20 mouse cellular contexts compared by ENCODE assay signal in genomic region chr3:152231333-152232100, GRCm38 (mm10). TPM values are rescaled to one million over a fixed set of nuclear protein-coding genes. Genes with fewer than 3 reads are reported as not detected.
DNase-seq lines count a peak whose midpoint lies in the region; ATAC-seq and TF ChIP-seq lines count a peak whose summit lies in the region.
"Had no signal": no experiment of that assay in that cellular context is flagged by ENCODE, and none has a peak within 500 bp of the region (broad histone marks: within the 10 kb centered on the region; RNA-seq: fewer than 3 reads in every experiment).

No protein-coding gene starts in this region.

- peak; percentile 82 for ATAC-seq in liver, embryonic 11.5 days (replicated peaks; ENCODE audit: low FRiP score)
- ATAC-seq in intestine, embryonic 16.5 days, result 0 out of 2 replicates have a peak, but pooled peaks have one; percentile 25
- no peak for ATAC-seq in stomach, postnatal 0 days (ENCODE audit: low FRiP score, low TSS enrichment)

- H3K9ac ChIP-seq in heart, adult 2 months (ENCODE audit: low read depth, low read length), result no peak overlapping the region
- no peak overlapping the region for H3K9ac ChIP-seq in liver, embryonic 11.5 days (ENCODE audit: low read depth, low read length)
- no peak overlapping the region for H3K9ac ChIP-seq in intestine, embryonic 16.5 days (ENCODE audit: low read depth, low read length)
- no peak overlapping the region for H3K9ac ChIP-seq in stomach, postnatal 0 days (ENCODE audit: low read length)
- H3K9ac ChIP-seq: embryonic facial prominence, embryonic 13.5 days; forebrain, embryonic 12.5 days; limb, embryonic 13.5 days; neural tube, embryonic 13.5 days had no signal

- H3K79me2 ChIP-seq in heart, adult 2 months (replicated peaks; ENCODE audit: control insufficient read depth, insufficient read depth, low read length), result no peaks in the 10 kb centered on the region

- H3K9me3 ChIP-seq in heart, embryonic 10.5 days, result no peaks in the 10 kb centered on the region
- no peaks in the 10 kb centered on the region for H3K9me3 ChIP-seq in liver, embryonic 11.5 days (ENCODE audit: control insufficient read depth, low read length)
- no peaks in the 10 kb centered on the region for H3K9me3 ChIP-seq in intestine, embryonic 16.5 days (ENCODE audit: control insufficient read depth, low read length)
- no peaks in the 10 kb centered on the region for H3K9me3 ChIP-seq in stomach, postnatal 0 days (ENCODE audit: control insufficient read depth, low read length)
- H3K9me3 ChIP-seq: embryonic facial prominence, embryonic 13.5 days; forebrain, embryonic 12.5 days; hindbrain, embryonic 10.5 days; limb, embryonic 13.5 days; neural tube, embryonic 13.5 days had no signal

- no peak overlapping the region for H3K4me2 ChIP-seq in liver, embryonic 11.5 days
- H3K4me2 ChIP-seq in intestine, embryonic 16.5 days (ENCODE audit: low read depth, low read length), result no peak overlapping the region
- H3K4me2 ChIP-seq in stomach, postnatal 0 days (replicated peaks; ENCODE audit: low read depth), result no peak overlapping the region
- H3K4me2 ChIP-seq: embryonic facial prominence, embryonic 13.5 days; forebrain, embryonic 12.5 days; limb, embryonic 13.5 days; neural tube, embryonic 13.5 days had no signal

- no peaks in the 10 kb centered on the region for H3K4me1 ChIP-seq in heart, adult 2 months (ENCODE audit: control insufficient read depth, insufficient read depth, low read length)
- H3K4me1 ChIP-seq in heart, embryonic 10.5 days, result no peaks in the 10 kb centered on the region
- no peaks in the 10 kb centered on the region for H3K4me1 ChIP-seq in liver, embryonic 11.5 days (replicated peaks; ENCODE audit: control insufficient read depth, insufficient read depth, low read length)
- H3K4me1 ChIP-seq in intestine, embryonic 16.5 days (ENCODE audit: control insufficient read depth, insufficient read depth, low read length), result peaks cover 2% of the 10 kb centered on the region; the same call in 1 of the 2 replicates
- no peaks in the 10 kb centered on the region for H3K4me1 ChIP-seq in stomach, postnatal 0 days (replicated peaks; ENCODE audit: control insufficient read depth, insufficient read depth)
- H3K4me1 ChIP-seq: embryonic facial prominence, embryonic 13.5 days; forebrain, embryonic 12.5 days; hindbrain, embryonic 10.5 days; limb, embryonic 13.5 days; neural tube, embryonic 13.5 days had no signal

- no peaks in the 10 kb centered on the region for H3K27me3 ChIP-seq in heart, adult 2 months (ENCODE audit: control insufficient read depth, insufficient read depth, low read length)
- H3K27me3 ChIP-seq in heart, embryonic 10.5 days (ENCODE audit: insufficient read depth, poor library complexity, severe bottlenecking), result no peaks in the 10 kb centered on the region
- H3K27me3 ChIP-seq in liver, embryonic 11.5 days (replicated peaks; ENCODE audit: control insufficient read depth, insufficient read depth, low read length), result no peaks in the 10 kb centered on the region
- no peaks in the 10 kb centered on the region for H3K27me3 ChIP-seq in intestine, embryonic 16.5 days (replicated peaks; ENCODE audit: control insufficient read depth, insufficient read depth, low read length)
- no peaks in the 10 kb centered on the region for H3K27me3 ChIP-seq in stomach, postnatal 0 days (ENCODE audit: control insufficient read depth, insufficient read depth, low read length)
- H3K27me3 ChIP-seq: embryonic facial prominence, embryonic 13.5 days; forebrain, embryonic 12.5 days; limb, embryonic 13.5 days; neural tube, embryonic 13.5 days had no signal

- TF ChIP-seq POLR2A in heart, adult 2 months (IDR thresholded peaks at IDR 0.05; ENCODE audit: insufficient read depth, low read depth, low read length), result no peak

- peaks cover 20% of the 10 kb centered on the region for H3K36me3 ChIP-seq in heart, adult 2 months (ENCODE audit: control insufficient read depth, insufficient read depth, low read length)
- H3K36me3 ChIP-seq in heart, embryonic 10.5 days, result peaks cover 94% of the 10 kb centered on the region
- peaks cover 26% of the 10 kb centered on the region for H3K36me3 ChIP-seq in liver, embryonic 11.5 days (ENCODE audit: control insufficient read depth, insufficient read depth, low read length)
- H3K36me3 ChIP-seq in intestine, embryonic 16.5 days (ENCODE audit: control insufficient read depth, insufficient read depth, low read length), result peaks cover 13% of the 10 kb centered on the region; the same call in 1 of the 2 replicates
- peaks cover 13% of the 10 kb centered on the region; the same call in 1 of the 2 replicates for H3K36me3 ChIP-seq in stomach, postnatal 0 days (ENCODE audit: control insufficient read depth, insufficient read depth, low read length)

- no peak for TF ChIP-seq EP300 in heart, adult 2 months (IDR thresholded peaks at IDR 0.05; ENCODE audit: insufficient read depth, low read depth, low read length)
- no peak for TF ChIP-seq EP300 in stomach, postnatal 0 days (optimal IDR thresholded peaks at IDR 0.05)

- 35% methylated on average over 6 of the region's 6 CpGs for WGBS in heart, adult 2 months
- WGBS in heart, embryonic 10.5 days, result 60% methylated on average over 6 of the region's 6 CpGs
- 65% methylated on average over 6 of the region's 6 CpGs for WGBS in liver, embryonic 11.5 days
- WGBS in intestine, embryonic 16.5 days, result 51% methylated on average over 6 of the region's 6 CpGs
- 49% methylated on average over 6 of the region's 6 CpGs for WGBS in stomach, postnatal 0 days

- H3K27ac ChIP-seq in heart, adult 2 months, result no peak overlapping the region
- no peak overlapping the region for H3K27ac ChIP-seq in heart, embryonic 10.5 days
- no peak overlapping the region; the same call in 1 of the 2 replicates for H3K27ac ChIP-seq in liver, embryonic 11.5 days (ENCODE audit: low read depth, low read length)
- no peak overlapping the region for H3K27ac ChIP-seq in intestine, embryonic 16.5 days (ENCODE audit: low read length)
- H3K27ac ChIP-seq in stomach, postnatal 0 days (replicated peaks), result no peak overlapping the region
- H3K27ac ChIP-seq: embryonic facial prominence, embryonic 13.5 days; forebrain, embryonic 12.5 days; gastrocnemius, adult 2 months; hindbrain, embryonic 10.5 days; limb, embryonic 13.5 days; neural tube, embryonic 13.5 days had no signal

- TF ChIP-seq CTCF in heart, adult 2 months (IDR thresholded peaks at IDR 0.05), result 0 out of 2 replicates have a peak, but pooled peaks have one; percentile 10
- peak; percentile 9; the same call in 1 of the 2 replicates for TF ChIP-seq CTCF in stomach, postnatal 0 days (IDR thresholded peaks at IDR 0.05; ENCODE audit: low read depth)

- intact Hi-C loops in heart, adult 2 months (cut with DNase I), result no loop called here

- H3K4me3 ChIP-seq in heart, adult 2 months, result no peak overlapping the region
- H3K4me3 ChIP-seq in heart, embryonic 10.5 days, result no peak overlapping the region
- H3K4me3 ChIP-seq in liver, embryonic 11.5 days (ENCODE audit: low read depth, low read length), result no peak overlapping the region
- no peak overlapping the region for H3K4me3 ChIP-seq in intestine, embryonic 16.5 days (ENCODE audit: low read length)
- no peak overlapping the region for H3K4me3 ChIP-seq in stomach, postnatal 0 days (ENCODE audit: low read depth, low read length)
- H3K4me3 ChIP-seq: embryonic facial prominence, embryonic 13.5 days; forebrain, embryonic 12.5 days; gastrocnemius, adult 2 months; hindbrain, embryonic 10.5 days; limb, embryonic 13.5 days; neural tube, embryonic 13.5 days had no signal

- no peak for DNase-seq in heart, adult 2 months
- DNase-seq in heart, embryonic 10.5 days (ENCODE audit: low spot score), result no peak
- DNase-seq in liver, embryonic 11.5 days (ENCODE audit: low spot score), result no peak
- DNase-seq in liver, result no peak
- DNase-seq in stomach, postnatal 0 days (ENCODE audit: low spot score), result no peak
- no peak for DNase-seq in layer of hippocampus, adult 9-10 months (ENCODE audit: low spot score)
- no peak for DNase-seq in adrenal gland, postnatal 10 days
- DNase-seq: cerebellum, adult 11-12 months; gastrocnemius, adult 2 months; kidney, postnatal 4 days; lung, postnatal 36 days; retina, postnatal 1 day; spleen, adult 18-20 months; thymus, postnatal 25 days had no signal

RNA-seq across cellular contexts. Expression of gene Fubp1, which starts 21.3 kb away (rescaled TPM):
- total RNA-seq in heart, adult 2 months (2021), result 10 to 100 TPM; 54.2 to 58.0 TPM
- polyA plus RNA-seq in heart, adult 2 months (2012; rRNA removed), result 39.4 and 61.3 TPM in 2 replicates
- 179 and 249 TPM in 2 replicates for polyA plus RNA-seq in heart, embryonic 10.5 days (2016; fragmentation: Nextera tagmentation; extraction: Ambion mirVana)
- polyA plus RNA-seq in liver, embryonic 11.5 days (2014; fragmentation: Nextera tagmentation; extraction: Ambion mirVana), result 234 and 253 TPM in 2 replicates
- polyA plus RNA-seq in intestine, embryonic 16.5 days (2015; fragmentation: Nextera tagmentation; extraction: Ambion mirVana), result 143 and 157 TPM in 2 replicates
- 60.2 and 60.5 TPM in 2 replicates for polyA plus RNA-seq in stomach, postnatal 0 days (2015; fragmentation: Nextera tagmentation; extraction: Ambion mirVana)
- total RNA-seq in adrenal gland, postnatal 10 days (2021), result 100 to 1,000 TPM; 101 to 147 TPM

RNA-seq across cellular contexts. Expression of gene Dnajb4, which starts 21.4 kb away (rescaled TPM):
- 100 to 1,000 TPM in 1 of 2 experiments, 10 to 100 TPM in 1; 98.4 to 102 TPM for total RNA-seq in heart, adult 2 months (2021)
- 18.1 and 43.8 TPM in 2 replicates for polyA plus RNA-seq in heart, adult 2 months (2012; rRNA removed)
- 30.5 and 32.1 TPM in 2 replicates for polyA plus RNA-seq in heart, embryonic 10.5 days (2016; fragmentation: Nextera tagmentation; extraction: Ambion mirVana)
- 29.7 and 33.1 TPM in 2 replicates for polyA plus RNA-seq in liver, embryonic 11.5 days (2014; fragmentation: Nextera tagmentation; extraction: Ambion mirVana)
- 21.7 and 23.2 TPM in 2 replicates for polyA plus RNA-seq in intestine, embryonic 16.5 days (2015; fragmentation: Nextera tagmentation; extraction: Ambion mirVana)
- polyA plus RNA-seq in stomach, postnatal 0 days (2015; fragmentation: Nextera tagmentation; extraction: Ambion mirVana), result 26.4 and 29.0 TPM in 2 replicates
- total RNA-seq in adrenal gland, postnatal 10 days (2021), result 10 to 100 TPM; 41.2 to 41.6 TPM

RNA-seq across cellular contexts. Expression of gene Nexn, which starts 34.6 kb away (rescaled TPM):
- 100 to 1,000 TPM; 316 to 339 TPM for total RNA-seq in heart, adult 2 months (2021)
- polyA plus RNA-seq in heart, adult 2 months (2012; rRNA removed), result 16.4 and 27.2 TPM in 2 replicates
- polyA plus RNA-seq in heart, embryonic 10.5 days (2016; fragmentation: Nextera tagmentation; extraction: Ambion mirVana), result 102 and 155 TPM in 2 replicates
- polyA plus RNA-seq in liver, embryonic 11.5 days (2014; fragmentation: Nextera tagmentation; extraction: Ambion mirVana), result 3.7 and 5.5 TPM in 2 replicates
- polyA plus RNA-seq in intestine, embryonic 16.5 days (2015; fragmentation: Nextera tagmentation; extraction: Ambion mirVana), result 21.6 and 21.7 TPM in 2 replicates
- polyA plus RNA-seq in stomach, postnatal 0 days (2015; fragmentation: Nextera tagmentation; extraction: Ambion mirVana), result 29.8 and 37.9 TPM in 2 replicates
- total RNA-seq in adrenal gland, postnatal 10 days (2021), result 10 to 100 TPM in 1 of 2 experiments, 1 to 10 TPM in 1; 8.6 to 30.7 TPM
